Mouse (Mus musculus) kidney, adult 2 months (tissue): Measurements from ENCODE around the gene Pex10. TPM values are rescaled to one million over a fixed set of nuclear protein-coding genes. Genes with fewer than 3 reads are reported as not detected.

ENCODE experiments used
- DNase-seq: peaks from one replicate; pipeline ENCODE4 v3.0.0; 2021
- H3K27ac ChIP-seq: fragments of 200-500 bp; 2 replicates; pipeline ENCODE4 v1.5.1; 2012; ENCODE audit warnings: low read depth, low read length, control low read depth, inconsistent platforms; ENCODE audit not compliant: insufficient read depth
- H3K27me3 ChIP-seq: fragments of 200-500 bp; replicated peaks from 2 replicates; pipeline ENCODE4 v1.6.1; 2012; ENCODE audit warnings: mild to moderate bottlenecking, moderate library complexity, low read length, inconsistent platforms; ENCODE audit not compliant: control insufficient read depth, insufficient read depth
- H3K36me3 ChIP-seq: fragments of 200-500 bp; 2 replicates; pipeline ENCODE4 v1.6.1; 2012; ENCODE audit warnings: mild to moderate bottlenecking, moderate library complexity, low read length, inconsistent platforms; ENCODE audit not compliant: control insufficient read depth, insufficient read depth
- H3K4me1 ChIP-seq: fragments of 200-500 bp; 2 replicates; pipeline ENCODE4 v1.6.1; 2011; ENCODE audit warnings: low read length; ENCODE audit not compliant: control insufficient read depth, insufficient read depth
- H3K4me3 ChIP-seq: fragments of 200-500 bp; 2 replicates; pipeline ENCODE4 v1.5.1; 2011; ENCODE audit warnings: mild to moderate bottlenecking, low read depth, low read length, control low read depth; ENCODE audit not compliant: insufficient read depth
- CTCF ChIP-seq: fragments of 200-500 bp; conservative IDR thresholded peaks from 2 replicates; pipeline ENCODE4 v1.5.1; 2011; ENCODE audit warnings: low read depth, mild to moderate bottlenecking, control low read depth, low read length, moderate library complexity, mixed read lengths; ENCODE audit not compliant: insufficient read depth, insufficient read length
- POLR2A ChIP-seq: fragments of 200-500 bp; IDR thresholded peaks from one replicate; pipeline ENCODE4 v1.6.1; 2011; ENCODE audit warnings: low read depth, low read length, control low read depth
- WGBS: fragments of 180-500 bp; shearing (Covaris S2); methylation state at CpG from one replicate; pipeline ENCODE4 v1.1.7; 2018; 5-methylcytosine and 5-hydroxymethylcytosine counted together
- polyA plus RNA-seq: library from polyadenylated mRNA; depleted of rRNA; stranded (reverse); fragments of >200 nt; gene quantifications from 2 replicates; pipeline ENCODE4 v1.2.3, GENCODE M21; 2012

Pex10 gene
- polyA plus RNA-seq, 1 experiment, result 23.9 TPM

GRCm38 (mm10) chr4:155064474-155064873, 2.3 kb upstream of the Pex10 start:
- Histone ChIP-seq H3K27me3 (no peaks in the 10 kb centered on the region), H3K4me1 (peaks cover 13% of the 10 kb centered on the region; the same call in 1 of the 2 replicates), H3K4me3 (no peak overlapping the region), H3K36me3 (no peaks in the 10 kb centered on the region), H3K27ac (no peak overlapping the region)
- 71% methylated on average over 2 of the region's 2 CpGs for WGBS
- DNase-seq, result no peak
- no peak for TF ChIP-seq POLR2A
- TF ChIP-seq CTCF, result 0 out of 2 replicates have a peak, but pooled peaks have one; percentile 18

DNA sequence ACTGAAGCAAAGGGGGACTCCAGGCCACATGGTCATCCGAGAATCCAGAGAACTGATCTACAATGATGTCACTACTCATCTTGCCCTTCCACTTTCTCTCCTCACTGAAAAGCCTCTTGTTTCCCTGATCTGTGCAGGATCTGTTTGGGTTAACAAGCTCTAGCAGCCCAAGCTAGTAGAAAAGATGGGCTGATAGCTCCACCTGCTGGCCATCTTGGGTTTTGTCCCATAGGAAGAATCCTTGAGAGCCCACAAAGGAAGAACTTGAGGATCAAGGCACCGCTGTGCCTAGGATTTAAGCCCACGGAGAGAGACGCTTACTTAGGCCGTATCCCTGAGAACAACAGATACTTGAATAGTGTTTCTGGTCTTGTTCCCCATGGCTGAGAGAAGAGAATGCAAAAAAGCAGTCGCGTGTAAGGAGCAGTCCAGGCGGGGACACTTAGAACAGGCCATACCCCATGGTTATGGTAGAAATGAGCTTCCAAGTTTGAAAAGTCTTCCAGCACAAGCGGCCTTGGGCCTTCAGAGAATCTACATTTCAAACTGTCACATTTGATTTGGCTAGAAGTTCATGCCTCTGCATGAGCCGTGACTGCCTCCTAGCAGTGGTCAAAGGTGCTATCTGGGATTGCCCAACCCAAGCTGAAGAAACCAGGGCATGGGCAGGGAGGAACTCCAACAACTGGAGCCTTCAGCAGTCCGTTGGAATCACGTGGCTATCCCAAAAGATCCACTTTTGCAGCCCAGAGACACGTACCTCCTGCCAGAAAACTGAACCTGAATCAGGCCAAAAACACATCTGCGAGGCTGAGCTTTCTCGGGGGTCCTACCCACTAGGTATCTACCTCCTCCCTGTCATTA, 614 bp upstream of the Pex10 start:
- 3% methylated on average over 15 of the region's 15 CpGs for WGBS
- TF ChIP-seq POLR2A (no peak), CTCF (peak; percentile 88)
- DNase-seq, result peak; percentile 92
- H3K36me3 ChIP-seq, result no peaks in the 10 kb centered on the region
- H3K4me1 ChIP-seq, result peaks cover 26% of the 10 kb centered on the region
- no peak overlapping the region for H3K27ac ChIP-seq
- H3K27me3 ChIP-seq, result no peaks in the 10 kb centered on the region
- peak overlapping the region; percentile 32 for H3K4me3 ChIP-seq

- H3K4me1 ChIP-seq, result peaks cover 32% of the 10 kb centered on the region
- TF ChIP-seq POLR2A, result no peak
- no peak for TF ChIP-seq CTCF
- no peak for DNase-seq
- H3K27me3 ChIP-seq, result no peaks in the 10 kb centered on the region
- H3K27ac ChIP-seq, result no peak overlapping the region
- no peaks in the 10 kb centered on the region; the same call in 1 of the 2 replicates for H3K36me3 ChIP-seq
- 91% methylated on average over 20 of the region's 20 CpGs for WGBS
- no peak overlapping the region for H3K4me3 ChIP-seq
These were observed 1.6 kb downstream of the Pex10 start for GRCm38 (mm10) chr4:155068357-155068972.

DNA sequence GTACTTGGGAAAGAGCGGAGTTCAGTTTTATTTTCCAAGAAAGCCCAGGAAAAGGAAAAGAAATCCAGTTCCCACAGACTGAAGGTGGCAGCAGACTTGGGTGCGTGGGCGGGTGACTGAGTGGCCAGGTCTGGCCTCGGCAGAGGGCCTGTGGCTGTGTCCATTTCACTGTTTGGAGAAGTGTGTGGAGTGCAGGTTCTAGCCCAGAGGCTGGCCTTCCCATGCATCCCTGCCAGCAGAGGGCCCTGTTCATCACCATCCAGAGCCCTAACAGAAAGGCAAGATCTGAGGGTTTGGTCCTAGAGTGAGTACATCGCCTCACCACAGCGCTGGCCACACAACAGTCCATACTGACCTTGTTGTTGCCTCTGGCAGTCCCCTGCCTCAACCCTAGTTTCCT, 2.4 kb downstream of the Pex10 start:
- H3K27ac ChIP-seq, result no peak overlapping the region
- TF ChIP-seq CTCF (peak; percentile 54), POLR2A (no peak)
- 80% methylated on average over 6 of the region's 6 CpGs for WGBS
- no peak overlapping the region for H3K4me3 ChIP-seq
- DNase-seq, result peak; percentile 38
- H3K27me3 ChIP-seq, result no peaks in the 10 kb centered on the region
- peaks cover 32% of the 10 kb centered on the region for H3K4me1 ChIP-seq
- H3K36me3 ChIP-seq, result peaks cover 2% of the 10 kb centered on the region; the same call in 1 of the 2 replicates

GRCm38 (mm10) chr4:155070199-155070598, 3.4 kb downstream of the Pex10 start:
- Histone ChIP-seq H3K27ac (peak overlapping the region; percentile 61), H3K4me3 (no peak overlapping the region), H3K36me3 (peaks cover 3% of the 10 kb centered on the region; the same call in 1 of the 2 replicates), H3K4me1 (peaks cover 32% of the 10 kb centered on the region), H3K27me3 (no peaks in the 10 kb centered on the region)
- no peak for DNase-seq
- TF ChIP-seq POLR2A, result no peak
- no peak for TF ChIP-seq CTCF
- WGBS, result 79% methylated on average over 13 of the region's 13 CpGs

DNA sequence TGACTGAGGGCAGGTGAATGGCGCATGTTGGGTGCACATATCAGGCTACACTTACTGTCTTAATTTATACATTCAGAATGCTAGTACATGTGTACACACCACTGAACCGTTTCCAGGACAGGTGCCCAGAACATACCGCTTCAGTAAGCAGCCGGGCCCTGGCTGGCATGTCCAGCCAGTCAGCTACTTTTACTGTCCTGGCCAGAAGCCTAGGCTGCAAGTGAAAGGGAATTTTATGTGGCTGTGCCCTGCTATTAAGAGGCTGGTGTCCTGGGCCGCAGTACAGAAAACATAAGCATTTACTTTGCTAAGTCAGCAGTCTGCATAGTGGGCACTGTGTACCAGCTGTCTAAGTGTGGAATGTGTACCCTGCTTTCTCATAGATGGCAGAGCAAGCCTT, 4.1 kb downstream of the Pex10 start:
- peaks cover 32% of the 10 kb centered on the region for H3K4me1 ChIP-seq
- peaks cover 3% of the 10 kb centered on the region; the same call in 1 of the 2 replicates for H3K36me3 ChIP-seq
- H3K27ac ChIP-seq, result peak overlapping the region; percentile 66
- H3K4me3 ChIP-seq, result no peak overlapping the region
- H3K27me3 ChIP-seq, result no peaks in the 10 kb centered on the region
- WGBS, result 34% methylated on average over 5 of the region's 5 CpGs
- TF ChIP-seq CTCF (no peak), POLR2A (no peak)
- peak; percentile 90 for DNase-seq

DNA sequence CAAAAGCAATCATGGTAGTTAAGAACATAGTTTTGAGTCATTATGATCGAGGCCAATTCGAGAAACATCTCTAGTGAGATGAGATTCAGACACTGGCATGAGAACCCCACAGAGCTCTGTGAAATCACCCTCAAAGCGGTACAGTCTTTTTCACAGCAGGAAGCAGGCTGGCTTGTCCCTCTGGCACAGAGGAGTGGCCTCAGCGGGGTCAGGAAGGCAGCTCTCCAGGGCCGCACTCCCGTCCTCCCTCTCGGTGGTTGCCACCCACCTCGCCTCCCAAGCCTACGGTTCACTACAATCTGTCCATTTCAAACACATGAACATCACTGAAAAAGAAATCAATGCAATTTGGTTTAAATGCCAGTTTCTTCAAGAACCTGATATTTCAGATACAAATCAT, 7.6 kb downstream of the Pex10 start:
- H3K27ac ChIP-seq, result no peak overlapping the region
- H3K4me3 ChIP-seq, result no peak overlapping the region
- H3K36me3 ChIP-seq, result peaks cover 3% of the 10 kb centered on the region; the same call in 1 of the 2 replicates
- DNase-seq, result no peak
- TF ChIP-seq CTCF (no peak), POLR2A (no peak)
- H3K4me1 ChIP-seq, result peaks cover 19% of the 10 kb centered on the region
- 59% methylated on average over 9 of the region's 9 CpGs for WGBS
- H3K27me3 ChIP-seq, result no peaks in the 10 kb centered on the region
